Mouse (Mus musculus) bone marrow macrophage, adult 2 months (primary cell): ENCODE measurements around the gene Slc8a1. TPM values are rescaled to one million over a fixed set of nuclear protein-coding genes. Genes with fewer than 3 reads are reported as not detected.

Experiments used
- H3K27ac ChIP-seq: 2 replicates; pipeline ENCODE4 v1.5.1; 2012; ENCODE audit warnings: low read depth, low read length; ENCODE audit not compliant: insufficient read depth
- H3K4me1 ChIP-seq: 2 replicates; pipeline ENCODE4 v1.6.1; 2012; ENCODE audit warnings: low read length; ENCODE audit not compliant: control insufficient read depth, insufficient read depth
- H3K4me3 ChIP-seq: 2 replicates; pipeline ENCODE4 v1.5.1; 2012; ENCODE audit warnings: mild to moderate bottlenecking, low read length, moderate library complexity; ENCODE audit not compliant: insufficient read depth
- CTCF ChIP-seq: IDR thresholded peaks from 2 replicates; pipeline ENCODE4 v1.5.1; 2012; ENCODE audit warnings: low read depth, mild to moderate bottlenecking, low read length, moderate library complexity
- POLR2A ChIP-seq: IDR thresholded peaks from 2 replicates; pipeline ENCODE4 v1.6.1; 2012; ENCODE audit warnings: mild to moderate bottlenecking, low read depth, low read length, borderline replicate concordance
- polyA plus RNA-seq: library from polyadenylated mRNA; stranded (reverse); fragments of >200 nt; gene quantifications from 2 replicates; pipeline ENCODE4 v1.2.4, GENCODE M21; 2012; ENCODE audit not compliant: missing spikeins, insufficient read depth, insufficient read length

Slc8a1 gene
- polyA plus RNA-seq, 1 experiment, result 46.2 TPM

DNA sequence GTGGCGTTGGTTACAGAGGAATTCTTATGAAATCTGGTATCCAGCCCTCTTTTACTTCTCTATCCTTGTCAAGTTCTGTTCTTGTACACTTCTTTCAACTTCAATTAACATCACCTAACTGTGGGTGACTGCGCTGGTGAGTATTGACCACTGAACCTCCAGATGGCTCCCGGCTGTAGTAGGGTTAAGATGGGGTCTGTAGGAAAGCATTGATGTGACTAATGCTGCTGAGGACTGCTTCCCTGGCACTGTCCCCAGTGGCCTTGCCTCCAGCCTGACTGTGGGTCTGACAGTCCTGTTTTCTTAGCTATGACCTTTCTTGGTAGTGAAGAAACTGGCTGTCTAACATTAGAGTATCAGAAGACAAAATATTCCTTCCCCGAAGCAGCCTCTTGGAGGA is 335.1 kb downstream of the Slc8a1 start:
- Histone ChIP-seq H3K4me1 (no peaks in the 10 kb centered on the region), H3K4me3 (no peak overlapping the region), H3K27ac (no peak overlapping the region)
- TF ChIP-seq CTCF, result no peak
- TF ChIP-seq POLR2A, result no peak

DNA sequence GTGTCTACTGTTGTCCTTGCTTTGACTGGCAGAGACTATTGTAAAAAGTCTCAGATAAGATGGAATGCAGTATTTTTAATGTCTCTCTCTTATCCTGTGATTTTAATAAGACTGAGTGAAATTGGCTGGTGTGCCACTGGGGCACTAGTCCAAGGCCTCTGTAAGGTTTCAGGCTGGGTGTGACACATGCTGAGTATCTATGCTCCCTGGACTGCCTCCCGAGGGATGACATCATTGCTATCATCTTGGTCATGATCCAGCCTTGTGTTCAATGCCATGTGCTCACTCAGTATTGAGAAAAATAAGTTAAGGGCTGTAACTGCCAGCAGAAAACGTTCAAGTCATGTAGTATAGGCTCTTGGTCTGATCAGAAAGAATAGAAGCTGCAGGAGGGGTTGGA is 335.5 kb downstream of the Slc8a1 start:
- TF ChIP-seq CTCF, result no peak
- TF ChIP-seq POLR2A, result no peak
- Histone ChIP-seq H3K4me3 (no peak overlapping the region), H3K4me1 (no peaks in the 10 kb centered on the region)

DNA sequence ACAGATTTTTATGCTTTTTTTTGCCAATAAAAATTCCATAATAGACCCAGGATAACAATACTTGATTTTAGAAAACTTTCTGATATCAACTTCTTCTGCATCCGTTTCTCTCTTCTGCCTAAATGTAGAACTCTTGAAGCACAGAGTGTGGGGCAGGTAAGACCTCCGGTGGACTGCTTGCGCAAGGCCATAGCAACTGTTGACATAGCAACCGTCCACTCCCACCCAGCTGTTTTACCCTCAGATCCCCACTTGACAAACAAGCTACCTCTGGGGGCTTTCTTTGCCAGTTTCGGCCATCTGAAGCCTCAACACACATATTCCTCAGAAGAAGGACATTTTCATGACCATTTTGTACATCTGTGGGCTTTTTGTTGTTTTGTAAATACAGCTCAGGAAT is 337.8 kb downstream of the Slc8a1 start:
- TF ChIP-seq CTCF (no peak), POLR2A (no peak)
- no peak overlapping the region for H3K4me3 ChIP-seq
- H3K4me1 ChIP-seq, result no peaks in the 10 kb centered on the region

More for the DNA sequence above, 335.5 kb downstream of the Slc8a1 start:
- H3K27ac ChIP-seq, result no peak overlapping the region

DNA sequence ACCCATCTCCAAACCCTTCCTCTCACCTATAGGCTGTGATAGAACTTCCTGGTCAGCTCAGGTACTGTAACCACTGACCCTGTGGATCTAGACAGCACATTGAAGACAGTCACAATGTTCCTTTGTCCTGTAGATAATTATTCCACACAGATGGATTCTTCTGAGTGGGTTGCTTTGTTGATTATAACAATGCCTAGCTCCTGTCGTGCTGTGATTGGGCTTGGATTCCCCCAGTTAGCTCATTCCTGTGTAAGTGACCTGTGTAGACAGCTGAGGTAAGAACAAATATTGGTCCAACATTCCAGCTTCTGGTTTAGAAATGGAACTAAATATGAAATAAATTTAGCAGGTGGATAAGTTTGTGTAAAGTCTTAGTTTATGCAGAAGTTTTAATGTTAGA is 340.7 kb downstream of the Slc8a1 start:
- H3K4me1 ChIP-seq, result no peaks in the 10 kb centered on the region
- no peak overlapping the region for H3K4me3 ChIP-seq
- TF ChIP-seq CTCF (no peak), POLR2A (no peak)
- no peak overlapping the region for H3K27ac ChIP-seq

More for the DNA sequence above, 337.8 kb downstream of the Slc8a1 start:
- no peak overlapping the region for H3K27ac ChIP-seq

DNA sequence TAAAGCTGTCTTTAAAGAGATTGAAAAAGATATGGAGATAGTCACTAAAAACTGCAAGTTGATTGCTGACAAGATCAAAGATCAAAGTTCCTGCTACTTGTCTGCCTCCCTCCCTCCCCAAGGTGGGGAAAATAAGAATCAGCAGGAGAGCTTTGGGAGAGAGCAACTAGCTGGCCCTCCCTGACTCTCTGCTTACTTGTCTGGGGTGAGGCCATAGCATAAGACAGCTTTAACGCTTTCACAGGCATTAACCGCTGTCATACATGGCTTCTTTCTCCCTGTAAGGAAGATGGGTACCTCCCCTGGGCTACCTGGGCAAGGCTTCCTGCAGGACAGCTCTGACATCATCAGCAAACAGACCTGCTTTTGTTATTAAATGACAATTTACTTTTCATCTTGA is 344.1 kb downstream of the Slc8a1 start:
- no peak overlapping the region for H3K4me3 ChIP-seq
- TF ChIP-seq POLR2A (no peak), CTCF (no peak)
- no peak overlapping the region for H3K27ac ChIP-seq
- no peaks in the 10 kb centered on the region for H3K4me1 ChIP-seq

DNA sequence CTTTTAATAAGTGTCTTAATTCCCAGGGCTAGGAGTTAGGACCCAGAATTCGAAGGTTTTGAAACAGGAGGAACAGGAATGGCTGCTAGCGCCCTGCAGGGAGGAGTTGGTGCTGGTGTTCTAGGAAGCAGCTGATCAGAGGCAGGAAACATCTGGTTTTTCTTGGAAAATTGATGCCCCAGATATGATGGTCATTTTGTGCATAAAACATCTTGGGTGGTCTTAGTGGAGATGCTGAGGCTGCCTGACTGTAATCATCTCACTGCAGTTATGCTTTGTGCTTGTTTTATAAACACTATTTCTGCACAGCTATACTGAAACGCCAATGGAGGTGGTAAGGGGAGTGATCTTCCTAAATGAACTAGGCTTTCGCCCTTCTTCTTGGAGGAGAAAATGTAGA is 345.1 kb downstream of the Slc8a1 start:
- H3K27ac ChIP-seq, result no peak overlapping the region
- no peak for TF ChIP-seq CTCF
- TF ChIP-seq POLR2A, result no peak
- H3K4me1 ChIP-seq, result no peaks in the 10 kb centered on the region
- H3K4me3 ChIP-seq, result no peak overlapping the region

DNA sequence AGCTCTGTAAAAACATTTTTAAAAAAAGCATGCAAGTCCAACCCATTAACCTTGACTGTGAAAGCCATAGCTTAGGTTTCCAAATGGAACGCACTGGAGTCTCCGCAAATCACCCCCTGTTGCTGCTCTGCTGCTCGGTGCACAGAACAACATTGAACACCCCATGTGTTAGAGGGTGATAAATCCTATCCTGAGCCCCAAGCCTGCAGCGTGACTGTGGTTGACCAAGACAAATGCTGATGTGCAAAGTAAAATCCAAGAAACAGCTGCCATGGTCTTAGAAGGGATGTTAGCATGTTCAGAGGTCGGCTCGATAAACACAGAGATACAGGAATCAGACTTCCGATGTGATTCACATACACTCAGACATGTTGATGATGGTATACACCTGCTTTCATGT is 346.7 kb downstream of the Slc8a1 start:
- no peak overlapping the region for H3K4me3 ChIP-seq
- H3K4me1 ChIP-seq, result no peaks in the 10 kb centered on the region
- no peak for TF ChIP-seq CTCF
- TF ChIP-seq POLR2A, result no peak
- H3K27ac ChIP-seq, result no peak overlapping the region

DNA sequence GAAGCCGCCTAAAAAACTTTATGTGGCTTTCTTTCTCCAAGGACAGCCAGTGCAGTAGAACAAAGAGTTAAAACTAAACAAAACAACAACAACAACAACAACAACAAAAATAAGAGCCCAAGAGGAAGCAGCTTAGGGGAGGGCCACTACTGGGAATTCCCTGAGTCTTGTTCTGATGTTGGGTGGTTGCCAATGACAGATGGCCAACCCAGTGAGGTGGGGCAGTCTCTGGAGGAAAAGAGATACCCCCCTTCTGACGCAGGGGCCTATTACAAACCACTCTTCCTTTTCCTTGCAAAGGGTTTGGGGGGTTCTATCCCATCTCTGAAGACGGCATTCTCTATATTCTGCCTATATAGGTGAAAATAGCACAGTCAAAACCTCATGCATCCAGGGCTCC is 347.4 kb downstream of the Slc8a1 start:
- H3K27ac ChIP-seq, result no peak overlapping the region
- no peak for TF ChIP-seq POLR2A
- TF ChIP-seq CTCF, result no peak
- no peaks in the 10 kb centered on the region for H3K4me1 ChIP-seq
- no peak overlapping the region for H3K4me3 ChIP-seq

DNA sequence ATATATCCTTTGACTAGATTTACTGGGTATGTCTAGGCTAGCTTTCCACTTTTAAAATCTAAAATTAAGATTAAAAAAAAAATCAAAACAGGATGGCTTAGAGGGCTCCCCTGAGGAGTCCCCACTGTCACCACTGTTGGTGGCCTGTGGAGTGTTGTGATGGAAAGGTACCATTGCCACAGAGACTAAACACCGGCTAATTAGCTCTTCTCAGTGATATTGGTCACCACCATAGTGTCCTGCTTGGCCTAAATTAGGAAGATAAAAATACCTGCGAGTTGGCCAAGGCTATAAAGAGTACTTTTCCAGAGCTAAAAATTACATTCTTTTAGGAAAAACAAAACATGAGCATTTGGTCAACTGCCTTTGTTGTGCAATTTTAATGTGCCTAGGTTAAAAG is 352.1 kb downstream of the Slc8a1 start:
- Histone ChIP-seq H3K4me1 (no peaks in the 10 kb centered on the region), H3K27ac (no peak overlapping the region), H3K4me3 (no peak overlapping the region)
- TF ChIP-seq POLR2A, result no peak

DNA sequence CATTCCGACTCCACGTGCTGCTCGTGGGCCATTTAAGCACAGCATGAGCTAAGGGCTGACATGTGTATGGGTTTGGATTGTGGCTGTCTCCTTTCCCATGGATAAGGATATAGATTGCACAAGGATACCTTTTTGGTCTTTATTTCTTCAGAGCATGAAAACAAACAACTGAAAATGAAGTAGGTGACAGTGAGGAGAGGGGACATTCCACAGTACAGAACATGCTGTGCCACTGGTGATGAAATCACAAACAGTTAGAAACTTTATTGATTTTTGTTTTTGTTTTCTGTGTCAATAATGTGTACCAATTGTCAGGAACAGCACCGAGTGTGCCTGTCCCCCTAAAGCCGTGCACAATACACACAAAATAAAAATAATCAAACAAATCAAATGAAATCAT is 352.7 kb downstream of the Slc8a1 start:
- Histone ChIP-seq H3K4me1 (no peaks in the 10 kb centered on the region), H3K4me3 (no peak overlapping the region), H3K27ac (no peak overlapping the region)
- no peak for TF ChIP-seq POLR2A
- no peak for TF ChIP-seq CTCF

DNA sequence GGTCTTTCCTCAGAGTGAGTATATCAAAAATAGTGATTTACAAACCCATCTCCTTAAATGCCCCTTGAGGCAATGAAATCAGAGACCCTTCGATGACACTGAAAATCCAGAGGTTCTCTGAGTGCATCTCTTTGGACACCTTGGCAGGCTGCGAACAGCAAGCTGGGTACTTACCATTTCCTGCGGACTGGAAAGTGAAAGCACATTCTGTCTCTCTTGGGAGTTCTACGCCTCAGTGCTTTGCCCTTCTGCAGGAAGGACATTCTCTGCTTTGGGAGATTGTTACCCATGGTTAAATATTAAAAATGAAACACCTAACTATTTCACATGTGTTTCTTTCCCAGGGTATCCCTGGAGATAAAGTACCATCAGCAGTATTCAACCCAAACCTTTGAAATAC is 354.7 kb downstream of the Slc8a1 start:
- TF ChIP-seq CTCF (no peak), POLR2A (no peak)
- Histone ChIP-seq H3K27ac (no peak overlapping the region), H3K4me1 (no peaks in the 10 kb centered on the region), H3K4me3 (no peak overlapping the region)
